Mouse (Mus musculus) embryonic fibroblast, embryonic 13.5 days (primary cell): Measurements from ENCODE around the gene Pls3. TPM values are rescaled to one million over a fixed set of nuclear protein-coding genes. Genes with fewer than 3 reads are reported as not detected.

Experiments
- H3K27ac ChIP-seq: 2 replicates; pipeline ENCODE4 v1.5.1; 2012; ENCODE audit warnings: low read length, control low read depth, inconsistent platforms; ENCODE audit not compliant: insufficient read depth
- H3K4me1 ChIP-seq: 2 replicates; pipeline ENCODE4 v1.6.1; 2011; ENCODE audit warnings: low read length; ENCODE audit not compliant: control insufficient read depth, insufficient read depth
- H3K4me3 ChIP-seq: 2 replicates; pipeline ENCODE4 v1.5.1; 2011; ENCODE audit warnings: mild to moderate bottlenecking, control low read depth, low read length; ENCODE audit not compliant: insufficient read depth
- CTCF ChIP-seq: IDR thresholded peaks from 2 replicates; pipeline ENCODE4 v1.5.1; 2011; ENCODE audit warnings: mild to moderate bottlenecking, control low read depth, low read length, moderate library complexity, borderline replicate concordance; ENCODE audit not compliant: insufficient read depth
- POLR2A ChIP-seq: IDR thresholded peaks from 2 replicates; pipeline ENCODE4 v1.6.1; 2011; ENCODE audit warnings: low read depth, mild to moderate bottlenecking, control low read depth, low read length, moderate library complexity
- polyA plus RNA-seq: library from polyadenylated mRNA; stranded (reverse); fragments of >200 nt; gene quantifications from 2 replicates; pipeline ENCODE4 v1.2.4, GENCODE M21; 2011; ENCODE audit warnings: low read depth; ENCODE audit not compliant: missing spikeins, insufficient read length

Gene Pls3
- polyA plus RNA-seq, 1 experiment, result 326 TPM

GRCm38 (mm10) chrX:75842120-75842519 lies 32.9 kb downstream of the Pls3 start:
- H3K4me3 ChIP-seq, result no peak overlapping the region
- TF ChIP-seq POLR2A (no peak), CTCF (no peak)
- peaks cover 7% of the 10 kb centered on the region; the same call in 1 of the 2 replicates for H3K4me1 ChIP-seq
- H3K27ac ChIP-seq, result no peak overlapping the region

DNA sequence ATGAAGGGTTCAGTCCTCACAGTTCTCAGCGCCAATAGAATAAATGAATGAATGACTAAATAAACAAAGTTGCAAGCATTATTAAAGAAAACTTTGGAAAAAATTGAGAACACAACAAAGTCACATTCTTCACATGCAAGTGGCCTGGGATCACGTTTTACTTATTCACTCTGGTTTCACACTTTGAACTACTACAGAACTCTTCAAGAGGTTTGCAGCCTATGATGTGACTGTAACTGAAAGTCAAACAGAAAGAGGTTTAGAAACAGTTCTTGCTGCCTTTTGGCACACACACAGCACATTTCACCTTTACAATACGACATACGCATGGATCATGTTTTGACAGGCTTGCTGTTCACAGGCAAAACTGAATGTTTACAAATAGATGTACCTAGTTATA lies 34.7 kb downstream of the Pls3 start:
- H3K4me3 ChIP-seq, result no peak overlapping the region
- peak overlapping the region; percentile 78; the same call in 1 of the 2 replicates for H3K27ac ChIP-seq
- no peak for TF ChIP-seq CTCF
- TF ChIP-seq POLR2A, result no peak
- H3K4me1 ChIP-seq, result peaks cover 7% of the 10 kb centered on the region; the same call in 1 of the 2 replicates

DNA sequence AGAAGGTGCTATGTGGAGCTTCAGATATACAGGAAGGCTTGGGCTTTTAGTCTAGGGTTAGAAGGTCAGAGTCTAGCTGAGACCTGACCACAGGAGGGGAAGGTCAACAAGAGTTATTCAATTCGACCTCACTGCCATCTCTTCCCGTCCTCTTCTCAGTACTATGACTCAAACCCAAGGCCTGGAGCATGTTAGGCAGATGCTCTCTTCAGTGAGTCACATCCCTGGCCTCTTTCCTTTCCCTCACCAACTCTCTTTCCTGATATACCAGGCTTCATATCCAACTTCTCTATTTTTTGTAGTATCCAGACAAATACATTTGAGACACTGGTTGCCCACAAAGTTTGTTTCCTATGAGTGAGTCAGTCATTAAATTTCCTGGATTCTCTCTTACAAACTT lies 40.1 kb downstream of the Pls3 start:
- no peak overlapping the region for H3K4me3 ChIP-seq
- peak overlapping the region; percentile 88 for H3K27ac ChIP-seq
- peaks cover 6% of the 10 kb centered on the region for H3K4me1 ChIP-seq
- TF ChIP-seq POLR2A, result no peak
- TF ChIP-seq CTCF, result no peak

DNA sequence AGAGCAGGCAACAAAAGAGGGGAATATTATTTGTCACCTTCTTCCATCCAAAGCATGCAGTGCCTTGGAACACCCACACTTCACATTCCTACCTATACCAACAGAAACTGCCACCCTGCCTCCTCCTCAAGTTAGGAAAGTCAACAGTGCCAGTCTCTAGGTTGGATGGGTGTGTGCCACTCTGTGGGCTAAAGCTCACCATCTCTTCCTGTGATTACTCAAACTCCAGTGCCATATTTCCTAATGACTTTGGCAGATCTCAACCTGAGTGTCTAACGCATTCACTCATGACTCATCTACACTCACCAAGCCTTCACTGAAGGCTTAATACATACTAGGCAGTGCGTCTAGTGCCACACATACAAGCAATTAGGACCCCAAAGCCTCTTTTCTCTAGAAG lies 40.7 kb downstream of the Pls3 start:
- peak overlapping the region; percentile 88 for H3K27ac ChIP-seq
- TF ChIP-seq POLR2A (no peak), CTCF (no peak)
- H3K4me3 ChIP-seq, result no peak overlapping the region
- peaks cover 5% of the 10 kb centered on the region for H3K4me1 ChIP-seq

DNA sequence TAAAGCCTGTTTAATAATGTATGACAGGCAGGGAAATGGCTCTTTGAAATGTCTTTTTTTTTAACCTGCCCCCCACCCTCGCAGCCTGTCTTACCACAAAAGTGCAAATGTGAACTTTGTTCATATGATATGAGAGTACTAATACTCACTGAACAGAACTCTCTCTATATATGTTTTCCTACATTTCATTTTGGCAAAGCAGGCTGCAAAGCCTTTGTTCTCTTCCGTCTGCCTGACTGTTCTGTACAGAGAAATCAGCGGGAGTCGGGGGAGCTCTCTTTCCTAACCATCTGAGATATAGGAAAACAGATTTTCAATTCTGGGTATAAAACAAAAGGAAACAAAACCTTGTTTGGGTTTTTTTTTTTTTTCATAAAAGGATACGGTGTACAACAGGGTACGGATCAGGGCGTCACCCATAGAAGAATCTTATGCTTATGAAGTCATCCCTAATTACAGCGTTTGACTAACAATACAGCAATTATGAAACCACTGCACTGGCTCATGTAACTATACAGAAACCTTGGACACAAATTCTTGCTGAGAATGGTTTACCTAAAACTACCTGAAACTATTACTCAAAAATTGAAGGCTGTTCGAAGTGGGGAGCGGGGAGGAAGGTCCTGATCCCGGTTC lies 41.9 kb downstream of the Pls3 start:
- Histone ChIP-seq H3K27ac (peak overlapping the region; percentile 40; the same call in 1 of the 2 replicates), H3K4me1 (peaks cover 5% of the 10 kb centered on the region), H3K4me3 (no peak overlapping the region)
- TF ChIP-seq CTCF, result no peak

DNA sequence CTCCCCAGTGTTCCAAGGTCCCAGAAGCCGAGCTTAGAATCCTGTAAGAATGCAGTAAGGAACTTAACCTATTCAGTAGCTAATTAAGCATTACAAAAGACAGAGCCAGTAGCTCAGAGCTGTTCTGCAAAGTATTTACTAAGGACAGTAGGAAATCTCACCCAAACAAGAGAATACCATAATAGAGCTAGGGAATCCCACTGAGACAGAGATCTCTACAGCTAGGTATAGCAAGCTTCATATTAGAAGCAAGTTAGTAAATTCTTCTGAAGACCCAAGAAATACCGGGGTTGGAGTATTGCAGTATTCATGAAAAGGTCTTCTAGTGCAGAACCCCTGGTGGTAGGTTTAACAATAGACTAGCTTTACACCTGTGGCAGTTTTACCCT lies 45.1 kb downstream of the Pls3 start:
- Histone ChIP-seq H3K27ac (no peak overlapping the region), H3K4me1 (peaks cover 5% of the 10 kb centered on the region), H3K4me3 (no peak overlapping the region)
- no peak for TF ChIP-seq POLR2A
- no peak for TF ChIP-seq CTCF

- H3K4me3 ChIP-seq, result no peak overlapping the region
- no peak overlapping the region for H3K27ac ChIP-seq
- peaks cover 5% of the 10 kb centered on the region for H3K4me1 ChIP-seq
- TF ChIP-seq POLR2A (no peak), CTCF (no peak)
These were observed 45.6 kb downstream of the Pls3 start for GRCm38 (mm10) chrX:75829240-75829866.

- Histone ChIP-seq H3K4me3 (no peak overlapping the region), H3K4me1 (peaks cover 4% of the 10 kb centered on the region), H3K27ac (peak overlapping the region; percentile 94)
- TF ChIP-seq POLR2A (no peak), CTCF (no peak)
These were observed 56.2 kb downstream of the Pls3 start for GRCm38 (mm10) chrX:75818647-75819271.

DNA sequence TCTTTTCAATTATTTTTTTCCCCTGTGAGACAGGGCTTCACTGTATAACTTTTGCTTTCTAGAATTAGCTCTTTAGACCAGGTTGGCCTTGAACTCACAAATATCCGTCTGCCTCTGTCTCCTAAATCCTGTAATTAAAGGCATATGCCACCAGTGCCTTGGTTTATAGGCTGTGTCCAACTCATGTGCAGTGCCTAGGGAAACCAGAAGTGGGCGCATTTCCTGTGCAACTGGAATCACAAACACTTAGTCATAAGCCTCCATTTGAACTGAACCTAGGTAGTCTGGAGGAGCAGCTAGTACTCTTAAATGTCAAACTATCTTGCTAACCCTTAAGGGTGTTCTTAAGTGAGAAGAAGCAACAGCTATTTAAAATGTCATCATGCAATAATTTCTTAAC lies 60.0 kb downstream of the Pls3 start:
- TF ChIP-seq POLR2A (no peak), CTCF (no peak)

GRCm38 (mm10) chrX:75814123-75814522 lies 60.9 kb downstream of the Pls3 start:
- H3K4me3 ChIP-seq, result no peak overlapping the region
- H3K27ac ChIP-seq, result no peak overlapping the region
- TF ChIP-seq POLR2A, result no peak
- TF ChIP-seq CTCF, result no peak
- no peaks in the 10 kb centered on the region for H3K4me1 ChIP-seq

More for the DNA sequence above, 60.0 kb downstream of the Pls3 start:
- H3K27ac ChIP-seq, result peak overlapping the region; percentile 40; the same call in 1 of the 2 replicates
- H3K4me1 ChIP-seq, result no peaks in the 10 kb centered on the region; the same call in 1 of the 2 replicates
- no peak overlapping the region for H3K4me3 ChIP-seq
